Mouse (Mus musculus) forebrain, postnatal 0 days (tissue): ENCODE data around the gene Cfap43. TPM values are rescaled to one million over a fixed set of nuclear protein-coding genes. Genes with fewer than 3 reads are reported as not detected.

Experiments
- ATAC-seq: fragments of 200-750 bp; cut with Nextera tagmentation; 2 replicates; pipeline ENCODE4 v1.8.0; 2017; ENCODE audit warnings: mild to moderate bottlenecking, moderate library complexity
- DNase-seq: peaks from one replicate; pipeline ENCODE4 v3.0.0-alpha.2; 2015
- H3K27ac ChIP-seq: fragments of 300-500 bp; sonication (generic); 2 replicates; pipeline ENCODE4 v1.5.1; 2014; ENCODE audit warnings: low read depth, mild to moderate bottlenecking, antibody characterized with exemption, low read length, moderate library complexity, mixed read lengths
- H3K27me3 ChIP-seq: fragments of 300-500 bp; sonication (generic); 2 replicates; pipeline ENCODE4 v1.6.1; 2014; ENCODE audit warnings: mild to moderate bottlenecking, low read length, mixed read lengths; ENCODE audit not compliant: insufficient read depth
- H3K36me3 ChIP-seq: fragments of 300-500 bp; sonication (generic); 2 replicates; pipeline ENCODE4 v1.6.1; 2014; ENCODE audit warnings: mild to moderate bottlenecking, moderate library complexity; ENCODE audit not compliant: insufficient read depth
- H3K4me1 ChIP-seq: fragments of 300-500 bp; sonication (generic); 2 replicates; pipeline ENCODE4 v1.6.1; 2014; ENCODE audit warnings: antibody characterized with exemption; ENCODE audit not compliant: insufficient read depth
- H3K4me2 ChIP-seq: fragments of 300-500 bp; sonication (generic); 2 replicates; pipeline ENCODE4 v1.6.1; 2014; ENCODE audit warnings: low read depth, mild to moderate bottlenecking, moderate library complexity
- H3K4me3 ChIP-seq: fragments of 300-500 bp; sonication (generic); 2 replicates; pipeline ENCODE4 v1.5.1; 2014; ENCODE audit warnings: low read depth, low read length, mixed read lengths
- H3K9ac ChIP-seq: fragments of 300-500 bp; sonication (generic); 2 replicates; pipeline ENCODE4 v1.6.1; 2014; ENCODE audit warnings: mild to moderate bottlenecking
- H3K9me3 ChIP-seq: fragments of 300-500 bp; sonication (generic); 2 replicates; pipeline ENCODE4 v1.6.1; 2016; ENCODE audit warnings: low read length
- CTCF ChIP-seq: sonication (generic); IDR thresholded peaks from 2 replicates; pipeline ENCODE4 v1.5.1; 2016; ENCODE audit warnings: antibody characterized with exemption, control low read depth, low read depth
- WGBS: fragments of 180-500 bp; shearing (Covaris S2); extraction: QIAGEN DNeasy Blood & Tissue Kit; methylation state at CpG from one replicate; pipeline ENCODE4 v1.1.7; 2014; 5-methylcytosine and 5-hydroxymethylcytosine counted together
- polyA plus RNA-seq: library from polyadenylated mRNA; unstranded; fragments of >200 nt; fragmentation: Nextera tagmentation; extraction: Ambion mirVana; gene quantifications from 2 replicates; pipeline ENCODE4 v1.2.1, GENCODE M21; 2015
- total RNA-seq: library from RNA; depleted of rRNA; stranded (reverse); fragments of >200 nt; gene quantifications from 2 replicates; pipeline ENCODE4 v1.2.3, GENCODE M21; 2014

The Cfap43 gene
- total and polyA plus RNA-seq, 2 experiments from 2014 or later: 1.8 to 2.3 TPM

DNA sequence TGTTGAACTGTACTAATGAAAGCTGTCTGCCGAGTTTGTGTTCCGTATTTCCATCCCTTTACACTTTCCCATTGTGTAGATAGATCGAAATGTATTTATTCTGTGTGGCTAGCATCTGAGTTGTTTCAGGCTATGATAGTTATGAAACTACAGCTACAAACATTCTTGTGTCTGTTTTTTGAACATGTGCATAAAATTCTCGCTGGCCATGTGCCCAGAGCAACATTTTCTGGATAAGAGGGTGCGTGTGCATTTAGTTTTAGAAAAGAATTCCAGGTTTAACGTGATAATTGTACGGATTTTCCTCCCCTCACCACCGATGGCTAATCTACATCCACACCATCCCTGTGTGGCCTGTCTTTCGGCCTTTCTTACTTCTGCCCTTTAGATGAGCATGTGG lies 205.6 kb downstream of the Cfap43 start:
- Histone ChIP-seq H3K27me3 (no peaks in the 10 kb centered on the region), H3K9ac (no peak overlapping the region), H3K36me3 (no peaks in the 10 kb centered on the region), H3K9me3 (no peaks in the 10 kb centered on the region), H3K27ac (no peak overlapping the region), H3K4me3 (no peak overlapping the region), H3K4me2 (no peak overlapping the region), H3K4me1 (no peaks in the 10 kb centered on the region)
- 65% methylated on average over 9 of the region's 9 CpGs for WGBS
- DNase-seq: peak; percentile 21
- ATAC-seq: no peak
- no peak for TF ChIP-seq CTCF

DNA sequence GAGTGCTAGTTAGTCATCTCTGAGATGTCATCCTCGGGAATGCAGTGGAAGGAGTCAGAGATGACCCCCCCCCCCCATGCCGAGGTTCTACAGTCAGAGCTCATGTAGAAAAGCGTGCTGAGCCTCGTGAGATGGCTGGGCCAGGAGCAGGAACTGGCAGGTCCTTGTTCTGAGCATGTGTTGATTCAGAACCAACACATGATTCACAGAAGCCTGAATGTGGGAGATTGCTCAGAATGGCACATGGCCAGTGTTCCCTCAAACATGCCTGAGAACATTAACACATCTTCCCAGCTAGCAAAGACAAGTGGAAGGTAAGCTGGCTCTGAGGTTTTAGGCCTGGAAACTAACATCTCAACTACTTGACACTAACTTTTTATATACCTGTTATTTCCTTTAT lies 208.7 kb downstream of the Cfap43 start:
- DNase-seq (no peak), ATAC-seq (no peak)
- 83% methylated on average over 4 of the region's 4 CpGs for WGBS
- Histone ChIP-seq H3K4me1 (no peaks in the 10 kb centered on the region), H3K9me3 (no peaks in the 10 kb centered on the region), H3K4me2 (no peak overlapping the region), H3K27me3 (no peaks in the 10 kb centered on the region), H3K9ac (no peak overlapping the region), H3K27ac (no peak overlapping the region), H3K4me3 (no peak overlapping the region), H3K36me3 (no peaks in the 10 kb centered on the region)
- no peak for TF ChIP-seq CTCF

DNA sequence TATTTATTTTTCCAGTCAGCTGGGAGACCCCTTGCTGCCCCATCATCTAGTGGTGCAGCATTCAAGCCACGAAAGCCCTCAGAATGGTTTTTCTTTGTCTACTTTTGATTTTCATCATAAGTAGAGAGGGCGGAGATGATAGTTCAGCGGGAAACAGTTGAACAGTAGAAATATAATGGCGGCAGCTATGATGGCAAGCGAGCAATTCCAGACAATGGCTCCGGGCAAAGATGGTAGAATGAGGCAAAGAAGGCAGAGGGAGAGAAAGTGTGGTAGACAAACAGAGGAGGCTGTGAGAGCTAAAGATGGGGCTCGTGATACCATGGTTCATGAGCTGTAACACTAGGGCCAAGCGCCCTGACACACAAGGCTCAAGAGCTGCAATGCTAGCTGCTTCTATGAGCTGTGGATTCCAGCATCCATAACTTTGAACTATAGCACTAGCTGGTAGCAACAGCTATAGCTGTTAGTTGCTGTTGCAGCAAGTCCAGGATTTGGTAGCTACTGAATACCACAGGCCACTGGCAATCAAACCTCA lies 213.2 kb downstream of the Cfap43 start:
- 87% methylated on average over 8 of the region's 8 CpGs for WGBS
- DNase-seq (no peak), ATAC-seq (no peak)
- Histone ChIP-seq H3K27me3 (no peaks in the 10 kb centered on the region), H3K9me3 (no peaks in the 10 kb centered on the region), H3K4me1 (no peaks in the 10 kb centered on the region), H3K27ac (no peak overlapping the region), H3K9ac (no peak overlapping the region), H3K4me3 (no peak overlapping the region), H3K36me3 (no peaks in the 10 kb centered on the region), H3K4me2 (no peak overlapping the region)
- no peak for TF ChIP-seq CTCF

DNA sequence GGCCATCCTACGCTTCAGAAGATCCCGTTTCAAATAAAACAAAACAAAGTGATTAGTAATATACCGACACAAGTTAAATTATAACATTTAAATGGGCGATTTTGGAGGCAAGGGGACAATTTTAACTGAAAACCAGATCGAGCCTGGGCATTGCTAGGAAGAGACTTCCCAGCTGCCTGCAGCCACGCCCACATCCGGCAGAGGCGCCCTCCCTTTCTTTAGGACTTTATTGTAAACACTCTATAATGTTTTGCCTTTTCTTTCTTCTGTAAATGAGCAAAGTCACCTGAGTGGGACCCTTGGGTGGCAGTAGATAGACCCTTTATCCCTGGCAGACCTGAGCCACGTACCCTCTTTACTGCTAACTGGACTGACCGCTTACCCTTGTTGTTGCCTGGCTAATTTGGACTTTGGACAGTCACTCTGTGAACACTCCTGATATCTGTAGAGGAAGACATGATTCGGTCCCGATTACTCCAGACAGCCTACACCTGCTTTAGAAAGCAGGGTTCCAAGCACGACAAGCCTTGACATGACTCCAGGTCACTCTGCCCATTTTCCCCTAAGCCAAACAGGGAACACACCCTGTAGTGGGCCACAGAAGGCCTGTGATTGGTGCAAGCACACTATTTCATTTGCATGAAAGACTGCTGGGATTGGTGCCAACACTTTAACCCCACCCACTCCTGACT lies 213.9 kb downstream of the Cfap43 start:
- H3K9me3 ChIP-seq: no peaks in the 10 kb centered on the region
- ATAC-seq: no peak
- no peak for DNase-seq

DNA sequence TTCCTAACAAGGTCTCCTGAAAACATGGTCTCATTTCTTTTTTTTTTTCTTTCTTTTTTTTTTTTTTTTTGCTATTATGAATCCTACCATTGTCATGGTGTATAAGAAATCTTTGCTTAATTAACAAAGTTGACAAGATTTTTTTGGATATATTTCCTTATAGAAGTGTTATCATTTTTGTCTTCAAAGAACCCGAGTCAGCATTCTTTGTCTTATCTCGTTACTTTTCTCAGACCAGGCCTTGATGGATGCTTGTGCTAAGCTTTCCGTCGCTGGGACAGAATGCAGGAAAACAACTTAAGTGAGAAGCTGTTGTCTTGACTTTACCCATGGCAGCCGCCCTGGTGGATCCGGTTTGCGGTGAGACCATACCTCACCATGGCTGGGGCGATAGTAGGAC lies 218.6 kb downstream of the Cfap43 start:
- no peaks in the 10 kb centered on the region for H3K36me3 ChIP-seq
- H3K4me3 ChIP-seq: no peak overlapping the region
- DNase-seq (no peak), ATAC-seq (no peak)
- 82% methylated on average over 8 of the region's 8 CpGs for WGBS
- H3K27me3 ChIP-seq: no peaks in the 10 kb centered on the region
- no peak overlapping the region for H3K27ac ChIP-seq
- TF ChIP-seq CTCF: no peak
- H3K4me1 ChIP-seq: no peaks in the 10 kb centered on the region
- no peak overlapping the region for H3K4me2 ChIP-seq
- H3K9ac ChIP-seq: no peak overlapping the region
- H3K9me3 ChIP-seq: no peaks in the 10 kb centered on the region

More for the DNA sequence above, 213.9 kb downstream of the Cfap43 start:
- H3K9ac ChIP-seq: no peak overlapping the region
- no peaks in the 10 kb centered on the region for H3K36me3 ChIP-seq
- no peak overlapping the region for H3K27ac ChIP-seq
- H3K4me2 ChIP-seq: no peak overlapping the region
- H3K4me1 ChIP-seq: no peaks in the 10 kb centered on the region
- no peak for TF ChIP-seq CTCF
- H3K27me3 ChIP-seq: no peaks in the 10 kb centered on the region
- 74% methylated on average over 13 of the region's 13 CpGs for WGBS
- no peak overlapping the region for H3K4me3 ChIP-seq

DNA sequence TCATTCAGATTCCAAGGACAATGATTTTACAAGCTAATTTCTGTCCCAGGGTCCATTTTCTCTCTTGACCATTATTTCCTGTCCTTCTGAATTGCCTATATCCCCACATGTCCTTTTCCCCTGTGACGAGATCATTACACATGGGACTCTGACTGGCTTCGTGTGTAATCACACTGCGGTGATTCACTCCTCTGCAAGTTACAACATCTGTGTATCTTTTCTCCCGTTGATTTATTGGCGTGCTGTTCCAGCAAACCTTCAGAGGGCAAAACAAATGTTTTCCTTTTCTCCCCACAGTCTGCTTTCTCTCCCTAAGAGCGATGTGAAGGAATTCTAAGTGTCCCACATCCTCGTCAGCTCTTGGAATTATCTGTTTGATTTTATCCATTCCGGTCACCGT lies 219.3 kb downstream of the Cfap43 start:
- no peak for TF ChIP-seq CTCF
- H3K9me3 ChIP-seq: no peaks in the 10 kb centered on the region
- no peak for DNase-seq
- no peaks in the 10 kb centered on the region for H3K4me1 ChIP-seq
- no peak overlapping the region for H3K27ac ChIP-seq
- WGBS: 78% methylated on average over 9 of the region's 9 CpGs
- no peaks in the 10 kb centered on the region for H3K36me3 ChIP-seq
- H3K4me3 ChIP-seq: no peak overlapping the region
- ATAC-seq: no peak
- no peaks in the 10 kb centered on the region for H3K27me3 ChIP-seq
- H3K4me2 ChIP-seq: no peak overlapping the region
- no peak overlapping the region for H3K9ac ChIP-seq

DNA sequence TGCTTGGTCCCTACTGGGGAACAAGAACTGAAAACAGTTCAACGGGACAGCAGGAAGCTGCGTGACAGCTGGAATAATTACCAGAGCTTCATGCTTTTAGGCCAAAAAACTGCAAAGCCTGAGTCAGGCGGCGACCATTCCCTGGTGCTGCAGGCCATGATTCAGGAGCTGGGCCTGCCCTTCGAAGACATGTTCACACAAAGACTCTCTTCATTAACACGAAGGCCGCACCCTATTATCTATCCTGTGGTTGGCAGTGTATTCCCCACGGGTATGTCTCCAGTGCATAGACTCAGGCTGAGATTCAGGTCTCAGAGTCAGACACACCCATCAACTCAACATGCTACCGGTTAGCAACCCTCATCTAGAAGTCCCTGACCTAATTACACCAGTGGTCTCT lies 220.8 kb downstream of the Cfap43 start:
- Histone ChIP-seq H3K9ac (no peak overlapping the region), H3K9me3 (no peaks in the 10 kb centered on the region), H3K4me3 (no peak overlapping the region), H3K36me3 (no peaks in the 10 kb centered on the region), H3K4me2 (no peak overlapping the region), H3K4me1 (no peaks in the 10 kb centered on the region), H3K27ac (no peak overlapping the region), H3K27me3 (no peaks in the 10 kb centered on the region)
- TF ChIP-seq CTCF: no peak
- WGBS: 86% methylated on average over 9 of the region's 9 CpGs
- ATAC-seq (no peak), DNase-seq (no peak)
